Mouse (Mus musculus): ENCODE results near the gene Plppr5.

DNA sequence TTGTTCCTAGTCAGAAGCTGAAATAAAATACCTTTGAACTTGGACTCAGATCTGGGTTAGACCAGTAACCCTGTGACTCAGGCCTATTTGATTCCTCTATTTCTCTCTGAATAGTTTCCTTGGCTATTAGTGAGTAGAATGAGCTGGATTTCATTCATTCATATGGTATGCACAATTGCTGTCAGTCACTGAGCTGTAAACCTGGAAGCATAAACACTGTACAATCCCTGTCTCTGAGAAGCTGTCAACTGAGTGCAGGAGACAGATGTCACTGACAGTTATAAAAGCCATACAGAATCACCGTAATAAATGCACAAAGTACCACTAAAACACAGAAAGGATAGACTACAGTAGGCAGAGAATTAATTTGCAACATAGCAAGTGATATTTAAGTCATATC is 40.2 kb downstream of the Plppr5 start:
- TF ChIP-seq CTCF (IDR thresholded peaks at IDR 0.05; ENCODE audit: low read depth) (no peak), EP300 (optimal IDR thresholded peaks at IDR 0.05) (no peak)
